Mouse (Mus musculus) Patski (cell line): ENCODE results near the gene Gm10130. TPM values are rescaled to one million over a fixed set of nuclear protein-coding genes. Genes with fewer than 3 reads are reported as not detected.
"Not testable (repeated sequence)": the region's sequence is repeated elsewhere in the genome, so short reads cannot be mapped to it uniquely, and the experiment has no call there.

ENCODE experiments used
- ATAC-seq: fragments of 100-300 bp; one replicate; pipeline ENCODE4 v1.8.0; 2021
- CTCF ChIA-PET: fragments of 350-600 bp; sonication (Branson Sonifier 250); formaldehyde crosslinking; loops from one replicate; lab custom pipeline; 2022; ENCODE audit warnings: inconsistent platforms; lab: Charles Lee
- POLR2A ChIA-PET: fragments of 350-600 bp; sonication (Branson Sonifier 250); formaldehyde crosslinking; loops from one replicate; lab custom pipeline; 2022; ENCODE audit warnings: antibody characterized with exemption, inconsistent platforms; lab: Charles Lee
- DNase-seq: peaks from one replicate; pipeline ENCODE4 v3.0.0-alpha.2; 2011; ENCODE audit warnings: low read depth, low spot score
- H3K27me3 ChIP-seq: fragments of 371-371 bp; one replicate; pipeline ENCODE4 v1.5.1; 2021
- CTCF ChIP-seq: fragments of 100-300 bp; IDR thresholded peaks from one replicate; pipeline ENCODE4 v1.5.1; 2021
- in situ Hi-C: fragments of 300-500 bp; cut with MboI; formaldehyde crosslinking; loops from 3 replicates; pipeline ENCODE4 v1.11.1; 2018; ENCODE audit warnings: low pct_unique_long_range_greater_than_20kb, mixed read lengths
- polyA plus RNA-seq: library from polyadenylated mRNA; unstranded; gene quantifications from one replicate; pipeline ENCODE4 v1.2.3, GENCODE M21; 2021

Gene Gm10130
- polyA plus RNA-seq: 1.7 TPM

- ChIA-PET POLR2A (no interaction called here), CTCF (no interaction called here)
- no peak for TF ChIP-seq CTCF
- no peak for DNase-seq
- ATAC-seq: no peak
- H3K27me3 ChIP-seq: no peaks in the 10 kb centered on the region
- in situ Hi-C loops: no loop called here
Measured at GRCm38 (mm10) chr2:150323402-150323801, at the start of gene Gm10130. Gene Gm10130, plus strand, starts transcription at chr2:150323702.

DNA sequence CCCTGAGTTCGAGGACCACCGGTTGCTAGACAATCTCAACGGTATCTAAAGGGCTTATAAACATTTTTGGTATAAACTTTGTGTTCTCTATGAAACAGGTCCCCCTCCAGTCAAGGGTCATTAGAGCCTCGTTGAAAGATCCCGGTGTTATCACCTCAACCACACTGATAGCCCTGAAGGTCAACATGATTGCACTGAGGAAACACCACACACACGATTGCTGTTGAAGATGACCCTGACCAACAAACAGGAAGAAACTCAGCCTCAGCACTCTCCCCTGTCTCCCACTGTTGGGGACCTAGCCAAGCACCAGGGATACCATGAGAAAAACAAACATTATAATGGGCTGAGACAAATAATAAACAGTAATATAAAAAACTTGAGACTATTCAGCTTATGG is 29.8 kb upstream of the Gm10130 start:
- no peak for DNase-seq
- H3K27me3 ChIP-seq: no peaks in the 10 kb centered on the region
- no peak for ATAC-seq
- no peak for TF ChIP-seq CTCF
- in situ Hi-C loops: no loop called here
- POLR2A ChIA-PET: no interaction called here
- CTCF ChIA-PET: interaction anchor here (1.3 kb wide), 1 partner anchor 15 kb away, joined by 3 read pairs; no protein-coding TSS in a partner anchor

DNA sequence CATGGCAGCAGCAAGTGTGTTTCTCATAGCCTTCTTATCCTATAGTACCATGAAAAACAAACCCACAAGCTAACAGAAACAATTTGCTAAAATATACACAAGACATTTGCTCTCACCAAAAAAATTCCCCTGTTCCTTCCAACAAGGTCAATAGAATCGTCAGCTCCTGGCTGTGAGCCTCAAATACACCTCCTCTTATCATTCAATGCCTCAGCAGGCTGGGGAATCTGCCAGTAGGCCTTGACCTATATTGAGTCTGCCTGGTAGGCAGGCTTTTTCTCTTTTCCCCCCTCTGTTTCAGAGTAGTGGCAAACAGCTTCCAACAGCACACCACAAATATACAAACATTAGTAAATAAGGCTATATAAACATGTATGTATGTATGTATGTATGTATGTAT is 24.4 kb upstream of the Gm10130 start:
- in situ Hi-C loops: no loop called here
- H3K27me3 ChIP-seq: no peaks in the 10 kb centered on the region
- CTCF ChIA-PET: no interaction called here

DNA sequence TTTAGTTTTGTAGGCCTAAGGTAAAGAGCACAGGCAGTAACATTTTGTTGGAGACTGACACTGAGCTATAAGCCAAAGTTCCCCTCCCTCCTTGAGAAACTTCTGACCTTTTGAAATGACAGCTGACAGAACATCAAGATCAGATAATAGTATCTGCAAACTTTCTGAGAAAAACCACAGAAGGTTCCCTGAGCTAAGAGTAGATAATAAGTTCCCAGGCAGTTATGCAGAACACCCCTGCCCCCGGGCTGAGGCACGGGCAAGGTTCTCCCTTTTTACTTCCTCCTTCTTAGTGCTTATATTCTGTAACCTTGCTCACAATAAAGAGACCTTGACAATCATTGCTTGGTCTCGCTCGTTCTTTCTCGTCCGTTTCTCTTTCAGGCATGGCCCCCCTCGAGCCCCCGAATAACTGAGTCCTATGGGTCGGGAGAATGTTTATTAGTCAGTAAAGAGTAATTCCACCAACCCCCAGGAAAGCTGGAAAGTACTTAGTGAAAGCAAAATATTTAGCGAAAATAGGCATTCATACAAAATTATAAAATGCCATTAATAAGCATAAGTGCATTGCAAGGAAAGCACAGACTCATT is 16.2 kb upstream of the Gm10130 start:
- no peak for TF ChIP-seq CTCF
- DNase-seq (no peak), ATAC-seq (no peak)
- ChIA-PET CTCF (no interaction called here), POLR2A (no interaction called here)
- in situ Hi-C loops: no loop called here
- peaks cover 4% of the 10 kb centered on the region for H3K27me3 ChIP-seq

More for the DNA sequence above, 24.4 kb upstream of the Gm10130 start:
- DNase-seq (no peak), ATAC-seq (no peak)
- TF ChIP-seq CTCF: no peak
- POLR2A ChIA-PET: no interaction called here

DNA sequence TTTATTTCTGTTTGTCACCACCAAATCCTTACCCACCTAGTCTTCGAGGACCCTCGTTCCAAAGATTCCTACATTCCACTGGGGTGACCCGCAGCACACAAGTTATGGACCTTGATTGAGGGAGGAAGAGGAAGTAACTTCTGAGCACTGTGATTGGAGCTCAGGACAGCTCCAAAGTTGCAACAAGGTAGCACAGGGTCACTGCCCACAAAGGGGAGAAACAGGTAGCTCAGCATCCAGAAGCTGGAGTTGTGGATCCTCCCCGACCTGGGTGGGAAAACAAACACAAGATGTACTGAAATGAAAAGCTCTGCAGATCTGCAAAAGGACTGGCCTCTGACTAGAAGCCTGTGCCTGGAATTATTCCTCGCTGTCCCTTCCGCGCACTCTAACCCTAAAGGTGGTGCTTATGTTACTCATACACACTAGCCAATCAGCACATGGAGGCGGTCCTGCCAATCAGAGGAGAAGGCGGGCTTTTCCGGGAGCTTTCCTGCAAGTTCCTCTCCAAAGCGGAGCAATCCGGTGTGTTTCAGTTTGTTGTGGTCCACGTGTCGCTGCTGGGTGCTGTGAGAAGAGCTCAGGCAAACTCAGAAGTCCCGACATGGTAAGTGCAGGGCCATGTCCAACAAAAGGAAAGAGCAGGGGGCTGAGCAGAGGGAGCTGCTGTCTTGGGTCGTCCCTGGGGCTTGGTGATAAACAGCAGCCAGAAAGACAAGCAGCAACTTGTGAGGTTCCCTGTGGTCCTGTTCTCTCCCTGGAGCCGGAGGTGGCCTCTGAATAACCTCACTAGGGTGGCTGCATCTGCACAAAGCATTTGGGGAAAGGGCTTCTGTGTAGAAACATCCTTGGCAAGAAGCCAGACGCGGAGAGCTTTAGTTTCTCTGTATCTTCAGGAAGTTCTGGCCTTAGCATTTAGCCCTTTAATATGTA is 12.3 kb upstream of the Gm10130 start:
- in situ Hi-C loops, CTCF ChIA-PET, H3K27me3 ChIP-seq: not testable (repeated sequence)
- ATAC-seq (peak; percentile 99), DNase-seq (peak; percentile 66)
- POLR2A ChIA-PET: interaction anchor here (0.6 kb wide), 1 partner anchor 1415 kb away, joined by 3 read pairs; no protein-coding TSS in a partner anchor

- ATAC-seq (no peak), DNase-seq (no peak)
- H3K27me3 ChIP-seq: no peaks in the 10 kb centered on the region
- ChIA-PET POLR2A (no interaction called here), CTCF (no interaction called here)
- no peak for TF ChIP-seq CTCF
- in situ Hi-C loops: no loop called here
Measured at GRCm38 (mm10) chr2:150316140-150316539, 7.4 kb upstream of the Gm10130 start.

DNA sequence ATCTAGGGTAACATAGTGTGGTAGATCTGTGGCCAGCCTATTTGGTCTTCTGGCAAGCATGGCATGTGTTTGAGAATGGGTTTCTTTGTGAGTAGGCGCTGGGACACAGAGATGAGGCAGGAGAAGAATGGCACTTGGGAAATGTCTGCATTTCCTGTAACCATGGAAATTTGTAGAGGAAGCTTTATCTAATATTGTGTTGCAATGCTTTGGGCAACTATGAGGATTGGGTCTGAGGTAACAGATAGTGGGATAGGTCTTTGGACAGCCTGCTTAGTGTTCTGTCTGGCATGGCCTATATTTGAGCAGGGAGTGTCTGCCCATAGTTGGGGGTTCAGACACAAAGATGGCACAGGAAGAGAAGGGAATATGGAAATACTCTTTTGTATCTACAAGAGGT is 4.5 kb upstream of the Gm10130 start:
- in situ Hi-C loops: no loop called here
- ChIA-PET POLR2A (no interaction called here), CTCF (interaction anchor here (1.0 kb wide), 1 partner anchor 19 kb away, joined by 3 read pairs; no protein-coding TSS in a partner anchor)
- H3K27me3 ChIP-seq: no peaks in the 10 kb centered on the region
- DNase-seq: no peak
- no peak for ATAC-seq
- no peak for TF ChIP-seq CTCF

DNA sequence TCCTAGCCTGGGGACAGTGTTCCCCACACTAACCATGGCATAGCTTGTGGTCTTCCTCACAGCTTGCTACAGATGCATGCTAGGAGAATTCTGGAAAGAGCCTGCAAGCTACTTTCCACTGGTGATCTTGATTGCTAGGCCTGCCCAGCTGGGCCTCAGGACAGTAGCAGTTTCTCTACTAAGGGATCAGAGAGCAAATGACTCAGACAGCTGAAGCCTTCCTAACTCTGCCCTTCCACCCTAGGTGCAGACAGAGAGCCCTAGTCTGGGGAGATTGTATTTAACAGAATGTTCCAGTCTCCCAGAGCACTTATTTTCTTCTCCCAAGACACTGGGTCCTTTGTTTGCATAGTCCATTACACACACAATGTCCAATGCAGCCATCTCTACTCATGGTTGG is 33.6 kb downstream of the Gm10130 start:
- H3K27me3 ChIP-seq, ATAC-seq, POLR2A ChIA-PET, CTCF ChIA-PET, in situ Hi-C loops, DNase-seq: not testable (repeated sequence)

DNA sequence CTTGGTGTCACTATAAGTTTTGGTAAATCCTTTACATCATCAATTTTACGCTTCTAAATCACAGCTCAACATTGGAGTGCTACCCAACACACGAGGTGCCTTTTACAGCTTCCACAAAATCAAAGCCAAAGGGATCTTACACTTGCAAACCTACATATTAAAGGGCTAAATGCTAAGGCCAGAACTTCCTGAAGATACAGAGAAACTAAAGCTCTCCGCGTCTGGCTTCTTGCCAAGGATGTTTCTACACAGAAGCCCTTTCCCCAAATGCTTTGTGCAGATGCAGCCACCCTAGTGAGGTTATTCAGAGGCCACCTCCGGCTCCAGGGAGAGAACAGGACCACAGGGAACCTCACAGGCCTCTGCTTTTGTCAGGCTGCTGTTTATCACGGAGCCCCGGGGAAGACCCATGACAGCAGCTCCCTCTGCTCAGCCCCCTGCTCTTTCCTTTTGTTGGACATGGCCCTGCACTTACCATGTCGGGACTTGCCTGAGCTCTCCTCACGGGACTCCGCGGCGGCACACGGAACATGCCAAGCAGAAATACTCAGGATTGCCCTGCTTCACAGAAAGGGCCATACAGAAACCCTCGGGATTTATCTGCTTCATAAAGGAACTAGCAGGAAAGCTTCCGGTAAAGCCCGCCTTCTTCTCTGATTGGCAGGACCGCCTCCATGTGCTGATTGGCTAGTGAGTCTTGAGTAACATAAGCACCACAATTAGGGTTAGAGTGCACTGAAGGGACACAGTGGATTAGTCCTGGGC is 38.8 kb downstream of the Gm10130 start, which contains the start of gene 3300002I08Rik:
TSS of gene 3300002I08Rik (minus strand) at position 653 of the 765 bp plus-strand sequence.
- POLR2A ChIA-PET, H3K27me3 ChIP-seq, in situ Hi-C loops, CTCF ChIA-PET: not testable (repeated sequence)
- peak; percentile 98 for ATAC-seq
- DNase-seq: peak; percentile 38

GRCm38 (mm10) chr2:150362878-150363229 is 39.4 kb downstream of the Gm10130 start:
- ChIA-PET CTCF (no interaction called here), POLR2A (no interaction called here)
- DNase-seq: no peak
- in situ Hi-C loops: no loop called here
- ATAC-seq: no peak
- no peak for TF ChIP-seq CTCF
- peaks cover 4% of the 10 kb centered on the region for H3K27me3 ChIP-seq

- in situ Hi-C loops, DNase-seq, ATAC-seq, H3K27me3 ChIP-seq, CTCF ChIA-PET, POLR2A ChIA-PET: not testable (repeated sequence)
Measured at GRCm38 (mm10) chr2:150385553-150386106, 62.1 kb downstream of the Gm10130 start.
